Mouse (Mus musculus): ENCODE measurements around the gene Kdm8. TPM values are rescaled to one million over a fixed set of nuclear protein-coding genes. Genes with fewer than 3 reads are reported as not detected.

The Kdm8 gene
- total and polyA plus RNA-seq, 3 experiments: 11.6 to 14.7 TPM; not detected in 1

DNA sequence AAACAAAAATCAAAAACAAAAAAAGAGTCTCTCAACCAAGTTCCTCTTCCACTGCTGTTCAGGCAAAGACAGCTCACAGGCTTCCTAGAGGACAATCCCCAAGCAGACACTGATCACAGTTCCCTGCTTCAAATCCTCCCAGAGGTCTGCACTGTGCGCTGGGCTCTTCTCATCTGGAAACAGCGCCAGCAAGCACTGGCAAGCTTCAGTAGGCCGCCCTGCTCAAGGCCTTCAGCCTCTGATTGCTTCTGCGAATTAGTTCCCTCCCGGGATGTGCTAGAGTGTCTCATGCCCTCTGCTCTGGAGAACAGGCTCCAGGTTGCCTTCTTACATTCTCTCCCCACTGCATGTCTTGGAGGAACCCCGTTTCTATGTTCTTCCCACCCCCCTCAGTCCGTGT lies 40.3 kb downstream of the Kdm8 start:
- no peak for TF ChIP-seq RAD21 (IDR thresholded peaks at IDR 0.05; ENCODE audit: low read depth, low read length)
- no peak for TF ChIP-seq TBP (IDR thresholded peaks at IDR 0.05; ENCODE audit: low read depth, low read length)
- TF ChIP-seq BHLHE40 (IDR thresholded peaks at IDR 0.05; ENCODE audit: borderline replicate concordance, low read depth, low read length): no peak
- TF ChIP-seq ELF1 (IDR thresholded peaks at IDR 0.05; ENCODE audit: low read depth, low read length): no peak
- no peak for TF ChIP-seq EP300 (IDR thresholded peaks at IDR 0.05; ENCODE audit: low read depth in 1 of 2, low read length in 2 of 2)
- TF ChIP-seq ZNF384 (IDR thresholded peaks at IDR 0.05; ENCODE audit: low read depth, low read length): no peak
- no peak for TF ChIP-seq MAX (IDR thresholded peaks at IDR 0.05; ENCODE audit: low read length)
- no peak for TF ChIP-seq ZC3H11A (IDR thresholded peaks at IDR 0.05; ENCODE audit: low read depth, low read length)
- no peak for TF ChIP-seq KAT2A (conservative IDR thresholded peaks at IDR 0.05; ENCODE audit: low read depth, low read length)
- TF ChIP-seq UBTF (IDR thresholded peaks at IDR 0.05; ENCODE audit: borderline replicate concordance, insufficient read depth, low read depth, low read length): no peak
- no peak for TF ChIP-seq ZKSCAN1 (IDR thresholded peaks at IDR 0.05; ENCODE audit: low read depth, low read length)
- TF ChIP-seq E2F4 (IDR thresholded peaks at IDR 0.05; ENCODE audit: borderline replicate concordance, low read depth, low read length): no peak
- Histone ChIP-seq H3K9me3 (replicated peaks; ENCODE audit: insufficient read depth, low read length) (no peaks in the 10 kb centered on the region), H3K27ac (ENCODE audit: control insufficient read depth, low read depth, low read length) (no peak overlapping the region), H3K27me3 (ENCODE audit: control insufficient read depth in 1 of 2, insufficient read depth in 2 of 2, low read length in 2 of 2) (no peaks in the 10 kb centered on the region), H3K9ac (ENCODE audit: control insufficient read depth, low read depth, low read length, poor library complexity, severe bottlenecking) (no peak overlapping the region), H3K79me2 (ENCODE audit: control insufficient read depth, insufficient read depth, low read length, poor library complexity) (no peaks in the 10 kb centered on the region), H3K4me3 (ENCODE audit: control insufficient read depth in 1 of 2, insufficient read depth in 1 of 2, low read depth in 2 of 2, low read length in 2 of 2) (no peak overlapping the region), H3K4me1 (ENCODE audit: control insufficient read depth in 1 of 2, insufficient read depth in 2 of 2, low read length in 2 of 2) (peaks cover 2 to 10% of the 10 kb centered on the region in 2 experiments; a peak in 3 of 4 replicates), H3K36me3 (ENCODE audit: control insufficient read depth in 1 of 2, insufficient read depth in 2 of 2, low read length in 2 of 2) (peaks cover 0 to 12% of the 10 kb centered on the region in 2 experiments; a peak in 2 of 4 replicates)
- no peak for DNase-seq (ENCODE audit: low read depth, low spot score)

DNA sequence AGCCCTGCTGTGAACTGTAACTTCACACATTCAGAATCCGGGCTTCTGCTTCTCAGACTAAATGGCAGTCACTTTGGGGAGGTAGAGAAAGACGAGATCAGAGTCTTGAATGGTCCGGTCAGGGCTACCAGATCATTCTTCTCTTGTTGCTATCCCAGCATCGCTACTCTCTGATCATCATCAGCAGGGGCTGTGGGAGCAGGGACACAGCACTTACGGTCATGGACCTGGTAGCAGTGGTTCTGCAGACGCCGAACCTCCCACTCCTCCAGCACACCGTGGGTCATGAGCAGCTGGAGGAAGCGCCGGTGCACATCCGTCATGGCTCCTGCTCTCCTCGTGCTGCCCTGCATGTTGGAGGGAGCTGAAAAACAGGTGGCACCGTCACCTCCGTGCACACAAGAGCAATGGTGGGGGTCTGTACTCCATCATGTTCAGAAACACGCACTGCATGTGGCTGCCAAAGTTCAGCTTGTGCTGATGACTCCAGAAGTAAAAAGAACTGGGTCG lies 41.7 kb downstream of the Kdm8 start:
- H3K27ac ChIP-seq (ENCODE audit: control insufficient read depth, low read depth, low read length): no peak overlapping the region
- no peak overlapping the region for H3K4me3 ChIP-seq (ENCODE audit: control insufficient read depth in 1 of 2, insufficient read depth in 1 of 2, low read depth in 2 of 2, low read length in 2 of 2)
- no peaks in the 10 kb centered on the region for H3K9me3 ChIP-seq (replicated peaks; ENCODE audit: insufficient read depth, low read length)
- H3K79me2 ChIP-seq (ENCODE audit: control insufficient read depth, insufficient read depth, low read length, poor library complexity): peaks cover 3% of the 10 kb centered on the region; the same call in 1 of the 2 replicates
- peaks cover 5 to 15% of the 10 kb centered on the region in 2 experiments for H3K4me1 ChIP-seq (ENCODE audit: control insufficient read depth in 1 of 2, insufficient read depth in 2 of 2, low read length in 2 of 2)
- no peak for DNase-seq (ENCODE audit: low read depth, low spot score)
- H3K36me3 ChIP-seq (ENCODE audit: control insufficient read depth in 1 of 2, insufficient read depth in 2 of 2, low read length in 2 of 2): peaks cover 0 to 16% of the 10 kb centered on the region in 2 experiments; a peak in 2 of 4 replicates
- TF ChIP-seq TCF12 (IDR thresholded peaks at IDR 0.05; ENCODE audit: low read depth, low read length) (no peak), BHLHE40 (IDR thresholded peaks at IDR 0.05; ENCODE audit: borderline replicate concordance, low read depth, low read length) (no peak), POLR2AphosphoS5 (IDR thresholded peaks at IDR 0.05; ENCODE audit: borderline replicate concordance, low read depth, low read length) (no peak), TAL1 (IDR thresholded peaks at IDR 0.05; ENCODE audit: low read length) (no peak), JUND (IDR thresholded peaks at IDR 0.05; ENCODE audit: low read depth, low read length) (no peak), KAT2A (conservative IDR thresholded peaks at IDR 0.05; ENCODE audit: low read depth, low read length) (no peak), EP300 (IDR thresholded peaks at IDR 0.05; ENCODE audit: low read depth in 1 of 2, low read length in 2 of 2) (no peak), NRF1 (IDR thresholded peaks at IDR 0.05; ENCODE audit: insufficient read depth, low read depth, low read length, poor library complexity, severe bottlenecking) (no peak), UBTF (IDR thresholded peaks at IDR 0.05; ENCODE audit: borderline replicate concordance, insufficient read depth, low read depth, low read length) (no peak)
- H3K27me3 ChIP-seq (ENCODE audit: control insufficient read depth in 1 of 2, insufficient read depth in 2 of 2, low read length in 2 of 2): no peaks in the 10 kb centered on the region
- H3K9ac ChIP-seq (ENCODE audit: control insufficient read depth, low read depth, low read length, poor library complexity, severe bottlenecking): no peak overlapping the region

Data from MEL (cell line).